Mouse (Mus musculus) mouse trophoblast stem cell (cell line): ENCODE data around the gene Srpk1.
"Not testable (repeated sequence)": the region's sequence is repeated elsewhere in the genome, so short reads cannot be mapped to it uniquely, and the experiment has no call there.

Source experiments
- in situ Hi-C, 2 experiments: fragments of 300-500 bp; cut with MseI, MboI; formaldehyde crosslinking; loops; 2 replicates in 1 of 2; 3 replicates in 1 of 2; pipeline ENCODE4 v1.15.1; 2025

Gene Srpk1

GRCm38 (mm10) chr17:28556635-28557396 is 65.7 kb downstream of the Srpk1 start:
- in situ Hi-C loops = no loop called here

DNA sequence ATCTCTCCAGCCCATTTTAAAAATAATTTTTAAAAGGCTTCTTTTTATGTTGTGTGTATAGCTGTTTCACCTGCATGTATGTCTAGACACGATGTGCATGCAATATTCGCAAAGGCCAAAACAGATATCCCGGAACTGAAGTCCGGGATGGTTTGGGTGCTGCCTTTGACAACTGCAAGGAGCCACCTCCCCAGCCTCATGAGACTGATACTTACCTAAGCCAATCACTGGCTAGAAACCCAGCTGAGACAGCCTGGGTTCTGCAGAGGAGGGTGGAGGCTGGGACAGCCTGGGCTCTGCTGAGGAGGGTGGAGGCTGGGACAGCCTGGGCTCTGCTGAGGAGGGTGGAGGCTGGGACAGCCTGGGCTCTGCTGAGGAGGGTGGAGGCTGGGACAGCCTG is 68.5 kb downstream of the Srpk1 start:
- in situ Hi-C loops = not testable (repeated sequence)

- in situ Hi-C loops = no loop called here
Measured at GRCm38 (mm10) chr17:28553040-28553793, 69.3 kb downstream of the Srpk1 start.

DNA sequence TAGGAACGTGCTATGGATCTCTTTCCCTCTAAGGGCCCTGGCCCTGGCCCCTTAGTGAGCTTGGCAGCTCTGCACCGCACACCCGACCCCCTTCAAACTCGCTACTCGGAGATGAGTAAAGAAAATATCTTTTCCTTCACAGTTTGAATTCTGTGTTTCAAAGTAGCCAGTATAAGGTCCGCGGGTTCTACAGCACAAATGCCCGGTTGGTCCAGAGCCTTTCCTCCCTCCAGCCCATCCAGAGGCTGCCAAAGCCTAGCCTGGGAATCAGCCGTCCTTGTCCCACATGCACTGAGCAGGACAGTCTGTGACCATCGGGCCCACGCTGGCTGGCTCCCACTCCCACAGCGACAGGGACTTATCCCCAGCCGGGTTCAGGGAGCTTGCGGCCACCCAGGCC is 73.4 kb downstream of the Srpk1 start, which contains the start of gene Clpsl2:
Gene Clpsl2 (plus strand): TSS at position 301 of the 400 bp plus-strand sequence.
- in situ Hi-C loops = no loop called here

GRCm38 (mm10) chr17:28548550-28548949 is 74.0 kb downstream of the Srpk1 start:
- in situ Hi-C loops = no loop called here

GRCm38 (mm10) chr17:28546925-28547324 is 75.6 kb downstream of the Srpk1 start:
- in situ Hi-C loops = no loop called here

DNA sequence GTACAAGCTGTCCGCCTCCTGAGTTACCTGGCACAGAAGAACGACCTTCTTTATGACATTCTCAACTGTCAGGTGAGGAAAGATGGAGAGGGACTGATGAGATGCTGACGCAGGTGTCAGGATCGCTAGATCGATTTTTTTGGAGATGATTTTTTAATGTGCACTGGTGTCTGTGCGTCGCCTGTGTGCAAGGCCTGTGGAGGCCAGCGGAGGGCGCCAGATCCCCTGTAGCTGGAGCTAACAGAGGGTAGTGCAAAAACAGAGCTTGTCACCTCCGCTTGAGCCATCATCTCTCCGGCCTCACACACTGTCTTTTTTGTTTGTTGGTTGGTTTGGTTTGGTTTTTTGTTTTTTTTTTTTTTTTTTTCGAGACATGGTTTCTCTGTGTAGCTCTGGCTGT is 84.6 kb downstream of the Srpk1 start:
- in situ Hi-C loops = no loop called here
